Mouse (Mus musculus) adrenal gland, postnatal 14 days (tissue): ENCODE results near the gene Ttll7. TPM values are rescaled to one million over a fixed set of nuclear protein-coding genes. Genes with fewer than 3 reads are reported as not detected.

Experiments used
- DNase-seq: peaks from one replicate; pipeline ENCODE4 v3.0.0; 2021; ENCODE audit warnings: mixed read lengths
- long read RNA-seq, 2 experiments: library from polyadenylated mRNA; stranded (forward); transcript quantifications; one replicate each; pipeline ENCODE4 v2.0.0; 2021
- total RNA-seq: library from RNA; stranded (reverse); gene quantifications from 2 replicates; pipeline ENCODE4 v1.2.3, GENCODE M21; 2021

Ttll7 gene
- 5.4 and 6.8 TPM in 2 replicates for total RNA-seq
- long read RNA-seq, experiment 1, partial matches to known transcripts, result 0 of 1 reads
- long read RNA-seq, experiment 1, other reads (novel, unspliced or antisense), result 1 of 1 reads
- long read RNA-seq, experiment 2, result 0 reads

DNA sequence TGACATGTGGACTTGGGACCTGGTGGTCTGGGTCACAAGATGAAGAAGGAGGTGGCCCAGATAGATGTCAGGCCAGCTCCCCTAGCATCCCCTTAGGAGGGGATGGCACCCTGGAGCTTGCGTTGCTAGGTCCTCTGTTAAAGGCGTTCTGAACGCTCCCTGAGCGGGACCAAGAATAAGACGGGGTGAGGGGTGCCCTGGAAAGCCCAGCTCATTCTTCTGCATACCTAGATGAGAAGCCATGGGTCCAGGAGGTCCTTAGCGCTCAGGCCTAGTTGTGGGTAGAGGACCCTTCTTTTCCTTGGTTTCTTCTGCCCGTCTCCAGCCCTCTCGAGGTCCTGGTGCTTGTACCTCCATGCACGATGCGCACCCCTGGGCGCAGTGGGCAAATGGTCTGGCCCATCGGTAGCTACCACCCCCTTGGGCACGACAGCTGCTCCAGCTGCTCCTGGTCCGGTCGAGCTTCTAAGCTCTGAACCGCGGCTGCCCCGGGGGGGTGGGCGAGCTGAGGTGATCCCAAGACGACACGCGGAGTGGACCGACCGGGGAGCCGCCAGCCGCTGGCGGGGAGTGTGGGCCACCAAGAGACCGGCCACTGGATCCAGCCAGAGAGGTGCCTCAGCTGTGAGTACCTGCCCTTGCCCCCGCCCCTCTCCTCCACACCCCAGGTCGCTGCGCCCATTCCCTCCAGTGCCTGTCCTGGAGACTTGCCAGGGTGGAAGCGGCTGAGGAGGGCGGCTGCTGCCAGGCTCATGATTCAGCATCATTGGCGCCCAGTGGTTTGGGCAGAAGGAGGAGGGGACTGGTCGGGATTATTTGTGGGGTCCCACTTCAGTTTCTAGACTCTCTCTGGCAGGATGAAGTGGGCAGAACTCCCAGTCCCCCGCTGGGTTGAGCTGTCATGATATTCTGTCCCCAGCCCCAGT, at the start of gene Ttll7:
Gene Ttll7, plus strand, starts transcription at position 402 of the 926 bp plus-strand sequence.
- peak; percentile 90 for DNase-seq

DNA sequence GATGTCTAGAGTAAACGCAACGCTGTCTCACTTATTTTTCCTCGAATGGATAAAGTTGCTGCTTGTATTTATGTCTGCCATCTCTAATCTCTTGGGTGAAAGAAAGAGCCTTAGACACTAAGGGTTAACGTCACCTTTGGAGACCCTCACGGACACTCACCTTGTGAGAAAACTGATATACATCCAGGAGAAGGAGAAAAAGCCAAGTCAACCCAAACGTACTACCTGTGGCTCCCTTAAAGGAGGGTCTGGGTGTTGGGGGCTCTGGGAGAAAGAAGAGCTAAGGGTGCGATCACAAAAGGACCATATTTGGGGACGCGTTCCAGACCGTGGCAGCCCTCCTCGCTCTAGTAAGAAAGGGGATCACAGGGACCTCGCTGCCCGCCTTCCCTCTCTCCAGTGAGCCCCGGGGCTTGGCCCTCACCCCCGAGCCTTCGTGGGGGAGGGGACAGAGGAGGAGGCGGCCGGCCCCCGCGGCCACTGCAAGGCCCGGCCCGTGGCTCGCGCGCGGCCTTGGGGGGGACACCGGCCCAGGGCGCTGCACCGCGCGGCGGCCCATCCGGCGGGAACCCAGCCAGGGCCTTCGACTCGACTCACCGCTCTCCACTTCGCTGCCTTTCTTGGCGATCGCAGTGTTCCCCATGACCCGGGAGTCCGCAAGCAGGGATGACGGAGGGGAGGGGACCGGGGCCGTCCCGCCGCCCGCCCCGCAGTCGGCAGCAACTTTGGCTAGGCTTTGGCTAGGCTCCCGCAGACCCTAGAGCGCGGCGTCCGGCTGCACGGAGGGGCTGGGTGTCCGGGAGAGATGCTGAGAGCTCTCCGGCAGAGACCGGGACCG, 39.9 kb upstream of the Ttll7 start:
- peak; percentile 79 for DNase-seq

DNA sequence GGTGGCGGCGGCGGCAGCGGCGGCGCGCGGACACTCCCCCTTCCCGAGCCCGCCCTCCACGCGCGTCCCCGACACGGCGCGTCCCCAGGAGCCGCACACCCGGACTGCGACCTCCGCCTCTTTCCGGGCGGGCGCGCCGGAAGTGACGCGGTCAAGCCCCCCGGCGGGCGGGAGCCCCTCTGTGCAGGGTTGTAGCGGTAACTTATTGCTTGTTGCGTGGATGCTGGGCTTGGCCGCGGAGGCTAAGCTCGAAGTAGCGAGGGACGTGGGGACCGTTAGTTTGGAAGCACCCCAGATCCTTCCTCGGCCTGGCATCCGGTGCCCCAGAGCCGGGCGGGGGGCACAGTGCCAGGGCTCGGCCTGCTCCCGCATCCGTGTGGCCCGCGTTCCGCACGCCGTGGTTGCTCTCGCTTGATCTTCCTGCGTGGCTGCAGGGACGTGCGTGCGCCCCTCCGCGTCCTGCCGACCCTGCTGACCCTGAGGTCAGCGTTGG, 39.2 kb upstream of the Ttll7 start, which contains the start of gene Prkacb:
Gene Prkacb, minus strand, starts transcription at position 90 of the 493 bp plus-strand sequence.
- DNase-seq, result peak; percentile 96

DNA sequence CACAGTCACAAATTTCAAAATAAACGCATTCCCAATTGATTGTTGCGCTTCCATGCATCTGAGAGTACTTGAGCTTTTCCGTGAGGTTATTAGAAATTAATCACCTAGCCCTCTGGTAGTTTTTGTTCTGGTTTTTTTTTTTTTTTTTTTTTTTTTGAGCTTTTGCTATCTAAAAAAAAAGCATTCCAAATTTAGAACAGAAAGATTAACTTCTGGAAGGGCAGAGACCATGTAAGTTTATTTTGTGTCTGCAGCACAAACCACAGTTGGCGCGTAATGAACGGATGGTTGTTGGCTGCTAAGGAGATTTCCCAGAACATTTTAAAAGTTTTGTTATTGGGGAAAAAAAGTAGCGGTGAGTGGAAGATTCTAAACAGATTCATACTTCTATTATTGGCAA, 38.5 kb upstream of the Ttll7 start:
- no peak for DNase-seq

DNA sequence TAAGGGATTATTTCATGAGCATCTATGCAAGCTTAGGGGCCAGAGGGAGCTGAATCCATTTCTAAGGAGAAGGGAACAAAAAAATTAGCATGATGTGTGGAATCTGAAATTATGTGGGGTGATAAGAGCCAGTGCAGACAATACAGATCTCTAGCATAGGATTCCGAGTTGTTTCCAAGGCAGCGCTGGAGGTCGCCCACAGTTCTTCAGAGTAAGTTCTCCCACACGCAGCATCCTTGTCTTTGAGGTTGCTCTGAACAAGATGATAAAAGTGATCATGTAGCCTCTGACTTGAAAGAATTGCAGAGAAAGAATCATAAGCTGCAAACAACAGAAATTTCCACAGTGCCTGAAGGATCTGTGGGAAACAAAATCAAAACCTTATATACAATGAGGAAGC, 31.4 kb upstream of the Ttll7 start:
- no peak for DNase-seq

DNA sequence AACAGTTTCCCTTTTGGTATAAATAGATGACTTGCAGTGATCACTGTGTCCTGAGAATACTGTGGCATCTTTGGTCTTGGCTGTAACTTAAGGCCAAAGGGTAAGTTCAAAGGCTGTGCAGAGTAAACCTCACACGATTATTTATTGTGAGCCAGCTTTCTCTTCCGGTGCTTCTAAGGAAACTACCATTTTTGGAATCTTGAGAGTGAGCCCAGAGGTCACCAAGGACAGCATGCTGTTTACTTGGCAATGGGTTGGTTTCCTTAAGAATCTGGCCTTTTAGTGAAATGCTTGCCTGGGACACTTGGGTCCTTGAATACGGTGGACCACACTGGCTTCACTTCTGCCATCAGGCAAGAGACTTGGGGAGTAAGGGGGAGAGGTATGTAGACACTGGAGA, 9.4 kb upstream of the Ttll7 start:
- DNase-seq, result no peak

DNA sequence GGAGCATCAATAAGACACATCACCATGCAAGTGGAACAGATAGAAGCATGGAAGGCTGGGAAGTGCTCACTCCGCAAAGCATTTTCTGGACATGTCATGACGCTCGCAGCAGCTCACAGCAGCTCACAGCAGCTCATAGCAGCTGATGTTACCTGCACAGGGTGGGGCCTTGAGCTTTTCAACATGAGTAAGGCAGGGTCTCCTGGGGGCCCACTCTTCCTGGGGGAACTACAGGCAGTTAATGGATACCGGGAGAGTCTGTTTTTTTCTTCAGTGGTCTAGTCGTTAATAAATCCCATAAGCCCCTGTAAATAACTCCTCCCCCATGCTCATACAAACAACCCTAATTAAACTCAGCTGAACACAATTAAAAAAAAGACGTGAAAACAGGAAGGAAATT, 8.7 kb upstream of the Ttll7 start:
- no peak for DNase-seq

DNA sequence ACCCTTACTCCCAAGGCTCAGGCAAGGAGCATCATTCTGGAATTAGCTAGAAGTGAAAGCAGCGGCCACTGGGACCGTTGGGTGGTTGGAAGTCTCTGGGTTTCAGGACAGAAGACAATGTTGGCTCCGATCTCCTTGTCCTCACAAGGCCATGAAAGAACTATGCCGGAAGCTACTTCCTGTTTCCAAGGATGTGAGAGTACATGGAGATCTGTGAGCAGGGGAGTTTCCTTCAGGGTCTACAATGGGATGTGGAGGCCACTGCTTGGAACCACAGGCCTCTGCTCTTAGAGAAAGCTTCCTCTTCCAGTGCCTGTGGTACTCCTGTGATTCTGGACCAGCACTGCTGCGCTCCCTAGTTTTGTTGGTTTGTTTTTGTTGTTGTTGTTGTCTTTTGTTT, 5.9 kb upstream of the Ttll7 start:
- no peak for DNase-seq

DNA sequence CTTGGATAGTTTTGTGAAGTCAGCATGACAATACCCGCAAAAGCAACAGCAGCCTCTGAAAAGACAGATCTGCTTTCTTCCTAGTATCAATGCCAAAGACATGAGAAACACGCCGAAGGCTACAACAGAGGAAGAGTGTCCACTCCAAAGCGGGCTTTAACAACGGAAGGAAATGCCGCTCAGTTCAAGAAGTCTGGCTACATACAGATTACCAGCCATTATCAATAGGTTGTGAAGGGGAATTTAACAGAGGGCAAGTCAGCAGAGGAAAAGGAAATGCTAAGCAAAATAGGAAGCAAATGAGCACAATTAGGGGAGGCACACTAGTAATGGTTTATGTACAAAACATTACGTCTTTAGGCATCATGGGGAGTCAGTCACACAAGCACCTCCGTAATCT, 4.1 kb upstream of the Ttll7 start:
- no peak for DNase-seq

DNA sequence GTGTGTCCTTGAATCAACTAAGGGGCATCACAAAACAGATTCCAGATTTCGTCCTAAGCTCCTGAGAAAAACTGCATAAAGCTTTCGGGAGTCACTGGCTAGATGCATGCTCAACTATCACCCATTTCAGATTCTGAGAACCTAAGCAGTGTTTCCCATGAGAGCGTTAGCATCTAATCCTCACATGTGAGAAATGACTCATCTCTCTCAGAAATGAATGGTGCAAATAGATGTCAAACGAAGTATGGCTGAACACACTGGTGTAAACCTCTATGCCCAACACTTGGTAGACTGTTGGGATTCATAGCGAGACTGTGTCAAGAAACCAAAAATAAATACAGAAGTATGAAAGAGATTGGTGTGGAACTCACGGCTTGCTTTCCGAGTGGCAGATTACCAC, 2.8 kb upstream of the Ttll7 start:
- no peak for DNase-seq

DNA sequence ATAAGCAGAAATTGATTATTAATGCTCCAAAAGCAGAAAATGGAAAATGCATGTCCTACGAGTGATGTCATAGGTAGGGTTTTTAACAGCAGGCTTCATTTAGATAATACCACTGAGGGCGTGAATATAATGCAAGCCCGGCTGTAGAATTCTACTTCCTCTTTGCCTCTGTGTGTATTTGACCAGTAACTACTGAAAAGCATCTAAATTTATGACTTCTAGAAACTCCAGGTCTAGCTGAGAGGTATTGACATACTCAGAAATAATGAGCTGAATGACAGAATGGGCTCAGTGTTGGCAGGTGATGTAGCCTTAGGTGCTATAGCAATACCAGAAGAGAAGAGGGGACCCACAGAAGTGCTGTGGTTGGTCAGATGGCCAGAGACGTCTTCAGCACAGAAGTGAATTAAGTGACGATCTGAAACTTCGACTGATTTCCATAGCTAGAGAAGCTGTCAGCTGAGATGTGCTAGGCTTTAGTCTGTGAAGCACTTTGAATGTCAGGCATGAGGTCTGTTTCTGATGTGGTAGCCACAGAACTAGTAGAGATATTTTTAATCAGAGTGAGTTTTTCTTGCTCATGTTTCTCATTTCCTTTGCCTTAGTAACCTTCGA, 2.4 kb downstream of the Ttll7 start:
- DNase-seq, result no peak

DNA sequence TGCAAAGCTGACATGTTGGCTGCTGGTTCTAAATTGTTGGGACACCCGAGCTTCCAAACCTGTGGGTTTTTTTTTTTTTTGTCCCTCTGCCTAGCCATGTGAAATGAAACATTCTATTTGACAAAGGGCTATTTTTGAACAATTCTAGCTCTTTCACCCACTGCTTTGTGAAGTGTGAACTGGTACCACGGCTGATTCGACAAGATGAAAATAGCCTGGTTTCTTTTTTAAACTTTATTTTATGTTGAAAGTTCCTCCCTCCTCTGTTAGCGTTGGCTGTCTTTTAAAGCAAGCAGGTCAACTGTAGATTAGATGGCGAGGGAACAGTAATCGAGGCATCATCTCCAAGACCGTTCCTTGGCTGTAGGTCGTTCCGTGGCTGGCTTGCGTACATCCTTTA, 5.2 kb downstream of the Ttll7 start:
- no peak for DNase-seq

DNA sequence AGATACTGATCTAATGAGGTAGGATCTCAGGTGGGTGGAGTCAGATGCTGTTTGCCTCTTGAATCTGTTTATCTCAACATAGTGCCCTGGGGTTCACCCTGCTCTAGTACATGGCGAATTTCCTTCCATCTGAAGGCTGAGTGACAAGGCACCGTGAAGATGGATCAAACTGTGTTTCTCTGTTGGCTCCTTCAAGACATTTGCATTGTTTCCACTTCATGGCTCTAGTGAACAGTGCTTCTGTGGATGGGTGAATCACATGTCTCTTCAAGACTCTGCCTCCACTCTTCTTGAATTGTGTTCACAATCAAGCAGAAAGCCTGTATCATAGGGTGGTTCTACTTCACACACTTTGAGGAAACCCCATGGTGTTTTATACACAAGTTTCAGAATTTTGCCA, 8.1 kb downstream of the Ttll7 start:
- DNase-seq, result no peak

DNA sequence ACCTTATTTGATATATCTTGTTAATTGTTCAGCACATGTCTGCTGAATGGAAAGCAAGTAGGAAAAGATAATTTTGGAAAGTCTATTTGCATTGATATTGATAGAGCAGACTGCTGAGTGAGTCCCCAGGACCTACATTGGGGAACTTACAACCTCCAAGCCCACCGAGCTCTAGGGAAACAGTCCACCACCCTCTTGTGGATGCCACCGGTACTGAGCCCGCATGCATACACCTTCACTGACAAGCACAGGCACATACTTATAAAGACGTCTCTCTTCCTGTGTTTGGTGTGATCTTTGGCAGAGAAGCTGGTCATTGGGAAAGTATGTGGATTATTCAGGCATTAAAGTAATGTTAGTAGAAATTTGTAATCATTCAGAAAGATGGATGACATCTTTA, 14.4 kb downstream of the Ttll7 start:
- DNase-seq, result no peak

DNA sequence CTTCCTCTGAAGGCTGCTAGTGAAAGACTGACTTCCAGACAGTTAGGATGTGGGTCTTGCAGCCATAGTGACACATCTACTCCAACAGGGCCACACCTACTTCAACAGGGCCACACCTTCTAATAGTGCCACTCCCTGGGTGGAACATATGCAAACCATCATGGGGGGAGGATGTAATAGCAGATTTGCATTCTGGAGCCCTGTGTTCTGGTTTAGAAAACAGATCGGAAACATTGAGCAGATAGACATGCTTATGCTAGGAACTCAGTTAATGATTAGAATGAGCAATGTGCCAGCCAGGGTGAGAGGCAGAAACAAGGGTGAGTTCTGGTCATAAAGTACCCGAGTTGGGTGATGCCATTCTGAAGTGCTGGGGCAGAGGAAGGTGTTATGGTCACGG, 19.8 kb downstream of the Ttll7 start:
- no peak for DNase-seq

DNA sequence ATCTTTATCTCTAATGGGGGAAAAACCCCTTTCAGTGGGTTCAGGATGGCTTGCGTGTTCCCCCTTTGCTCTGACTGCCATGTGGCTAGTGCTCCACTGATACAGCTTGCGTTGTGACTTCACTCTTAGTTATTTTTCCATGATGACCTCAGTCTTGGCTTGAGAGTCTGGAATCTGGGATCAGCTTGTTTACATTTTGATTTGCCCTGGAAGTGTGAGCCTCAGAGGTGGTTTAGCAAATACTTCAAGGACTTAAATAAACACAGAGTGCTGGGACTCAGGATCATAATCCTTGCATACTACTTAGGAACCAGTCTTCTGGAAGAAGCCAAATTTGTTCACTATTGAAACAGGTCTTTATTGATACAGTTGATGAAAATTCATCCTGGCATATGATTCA, 23.8 kb downstream of the Ttll7 start:
- DNase-seq, result no peak

DNA sequence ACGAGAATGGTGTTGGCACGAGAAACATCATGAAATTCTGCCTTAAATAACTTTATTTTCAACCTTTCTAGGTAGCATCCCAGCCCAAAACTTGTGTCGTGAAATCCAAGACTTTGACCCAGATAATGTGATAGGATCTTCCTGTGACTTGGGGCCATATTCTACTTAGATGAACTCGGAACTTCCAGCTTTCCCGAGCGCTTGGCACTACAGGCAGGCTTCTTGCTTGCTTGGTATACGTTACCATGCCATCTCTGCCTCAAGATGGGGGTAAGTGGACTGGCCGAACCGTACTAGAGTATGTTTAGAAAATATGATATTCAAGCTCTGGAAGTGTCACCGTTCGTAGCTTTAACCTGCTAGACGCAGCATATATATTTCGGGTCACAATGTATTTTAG, 41.8 kb downstream of the Ttll7 start:
- no peak for DNase-seq

DNA sequence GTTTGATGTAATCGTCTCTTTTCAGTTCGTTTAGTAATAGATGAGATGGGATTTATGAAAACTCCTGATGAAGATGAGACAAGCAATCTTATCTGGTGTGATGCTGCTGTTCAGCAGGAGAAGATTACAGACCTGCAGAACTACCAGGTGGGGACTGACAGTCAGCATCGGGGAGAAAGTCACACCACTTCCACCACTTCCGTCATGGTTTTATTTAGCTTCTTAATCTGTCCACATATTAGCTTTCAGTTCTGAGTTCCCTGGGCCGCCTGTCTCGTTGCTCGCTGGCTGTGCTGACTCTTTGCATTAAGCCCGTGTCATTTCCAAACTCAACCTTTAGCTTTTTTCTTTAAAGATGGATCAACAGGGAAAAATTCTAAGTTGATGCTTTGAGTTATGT, 44.4 kb downstream of the Ttll7 start:
- no peak for DNase-seq

DNA sequence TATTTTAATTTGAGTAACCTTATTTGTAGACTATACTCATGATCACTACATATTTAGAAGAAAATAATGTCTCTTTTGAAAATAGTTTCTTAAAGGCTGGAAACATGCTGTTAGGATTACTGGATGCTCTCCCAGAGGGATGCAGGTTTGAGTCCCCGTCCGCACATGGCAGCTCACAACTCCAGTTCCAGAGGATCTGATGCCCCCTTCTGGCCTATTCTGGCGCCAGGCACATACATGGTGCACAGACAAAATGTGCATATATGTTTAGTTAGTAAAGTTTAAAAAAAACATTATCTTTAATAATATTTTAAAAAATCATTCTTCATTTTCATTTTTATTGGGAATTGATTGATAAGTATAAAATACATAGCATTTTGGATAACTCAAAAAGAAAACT, 47.9 kb downstream of the Ttll7 start:
- no peak for DNase-seq

DNA sequence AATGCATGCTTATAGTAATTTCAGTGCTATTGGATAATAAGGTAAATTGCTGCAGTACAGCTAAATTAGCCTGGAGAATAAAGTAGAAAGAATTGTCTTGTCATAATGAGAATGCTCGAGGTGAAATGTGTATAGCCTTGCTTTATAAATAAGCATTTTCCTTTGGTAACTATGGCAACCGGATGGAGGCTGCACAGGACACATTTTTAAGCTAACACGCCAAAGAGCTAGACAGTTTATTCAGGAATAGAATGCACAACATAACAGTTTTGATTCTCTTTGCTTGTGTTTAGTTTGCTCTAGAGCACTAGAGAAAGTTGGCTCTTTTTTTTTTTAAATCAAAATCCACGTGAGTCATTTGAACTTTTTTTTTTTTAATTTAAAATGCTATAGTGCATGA, 49.6 kb downstream of the Ttll7 start:
- DNase-seq, result no peak

DNA sequence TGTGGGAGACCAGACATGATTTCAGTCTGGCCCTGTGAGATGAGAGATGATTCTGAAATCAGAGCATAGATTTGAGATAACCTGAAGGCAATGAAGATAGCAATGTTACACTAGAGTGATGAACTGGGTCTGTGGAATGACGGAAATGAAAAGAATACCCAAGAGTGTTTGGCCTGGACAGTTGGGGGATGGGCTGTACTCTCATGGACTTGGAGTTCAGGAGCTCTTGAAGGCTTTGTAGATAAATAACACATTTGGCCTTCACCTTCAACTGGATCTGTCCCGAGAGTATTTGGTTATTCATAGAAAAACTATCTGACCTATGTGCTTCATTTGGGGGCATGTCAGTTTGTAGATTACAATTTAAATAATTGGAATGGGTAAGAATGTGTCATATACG, 53.4 kb downstream of the Ttll7 start:
- DNase-seq, result peak; percentile 45

DNA sequence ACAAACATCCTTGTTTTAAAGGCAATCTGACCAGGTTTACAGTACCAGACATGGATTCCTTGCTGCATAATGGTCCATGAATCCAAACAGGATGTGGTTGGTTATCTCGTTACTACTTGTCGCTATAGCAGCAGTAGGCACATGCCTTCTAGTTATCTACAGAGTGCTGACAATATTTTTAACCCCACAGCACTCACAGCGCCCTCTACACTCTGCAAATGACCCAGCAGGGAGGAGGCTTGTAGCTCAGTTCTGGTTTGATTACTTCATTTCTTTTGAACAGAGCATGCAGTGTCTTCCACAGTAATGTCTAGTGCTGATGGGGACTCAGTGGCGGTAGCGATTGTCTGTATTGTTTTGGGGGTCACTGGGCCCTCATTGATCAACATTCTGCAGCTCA, 56.8 kb downstream of the Ttll7 start:
- DNase-seq, result no peak

DNA sequence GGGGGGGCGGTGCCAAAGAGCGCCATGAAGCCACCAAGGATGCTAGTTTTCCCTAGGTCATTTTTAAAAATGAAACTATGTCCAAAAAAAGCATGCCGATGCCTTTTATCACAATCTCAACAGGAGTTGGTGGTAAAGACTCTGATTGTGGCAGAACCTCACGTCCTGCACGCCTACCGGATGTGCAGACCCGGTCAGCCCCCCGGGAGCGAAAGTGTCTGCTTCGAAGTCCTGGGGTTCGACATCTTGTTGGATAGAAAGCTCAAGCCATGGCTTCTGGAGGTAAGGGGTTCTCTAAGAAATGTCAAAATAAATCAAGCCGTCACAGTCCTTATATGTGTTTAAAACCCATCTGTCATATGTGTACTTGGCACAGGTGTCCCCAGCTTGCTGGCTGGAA, 60.9 kb downstream of the Ttll7 start:
- DNase-seq, result no peak
